Mouse (Mus musculus): Measurements from ENCODE around the gene Ly6g6d.
A peak's percentile ranks its signal among the peaks of the same experiment; 100 is the strongest.

Ly6g6d gene

GRCm38 (mm10) chr17:35023756-35024155 is 54.1 kb downstream of the Ly6g6d start:
- peak in 1 of 2 experiments; percentile 23 for DNase-seq

- no peak for DNase-seq
Observed at GRCm38 (mm10) chr17:35023221-35023620, 54.6 kb downstream of the Ly6g6d start.

- DNase-seq, result no peak
Observed at GRCm38 (mm10) chr17:35022541-35023060, 55.3 kb downstream of the Ly6g6d start.

GRCm38 (mm10) chr17:35021842-35022477 is 55.9 kb downstream of the Ly6g6d start:
- DNase-seq, result peak; percentile 54 to 72

All from lung, postnatal 4 days (tissue).